Mouse (Mus musculus) macrophage (primary cell): ENCODE data around the gene Gm7714. TPM values are rescaled to one million over a fixed set of nuclear protein-coding genes. Genes with fewer than 3 reads are reported as not detected.
"Not testable (repeated sequence)": the region's sequence is repeated elsewhere in the genome, so short reads cannot be mapped to it uniquely, and the experiment has no call there.

Experiments used
- H3K27ac ChIP-seq: fragments of 350-480 bp; formaldehyde crosslinking; 2 replicates; pipeline ENCODE4 v1.9.0; 2021
- H3K36me3 ChIP-seq: fragments of 350-480 bp; formaldehyde crosslinking; 2 replicates; pipeline ENCODE4 v1.9.0; 2021; ENCODE audit errors: inconsistent target
- H3K4me3 ChIP-seq: fragments of 350-480 bp; formaldehyde crosslinking; 2 replicates; pipeline ENCODE4 v1.9.0; 2021; ENCODE audit errors: inconsistent target
- H3K79me2 ChIP-seq: fragments of 350-480 bp; formaldehyde crosslinking; 2 replicates; pipeline ENCODE4 v1.9.0; 2021; ENCODE audit errors: inconsistent target
- WGBS: methylation state at CpG from one replicate; pipeline ENCODE4 v1.1.7; 2026; ENCODE audit warnings: inconsistent platforms; ENCODE audit not compliant: missing documents; 5-methylcytosine and 5-hydroxymethylcytosine counted together
- polyA plus RNA-seq: library from polyadenylated mRNA; stranded (reverse); fragments of 250-400 nt; gene quantifications from 3 replicates; pipeline ENCODE4 v1.2.4, GENCODE M21; 2018; ENCODE audit warnings: inconsistent platforms
- total RNA-seq, 78 experiments: library from RNA; depleted of rRNA; stranded (reverse); fragments of 250-400 nt; gene quantifications; 1 replicate in 9 of 78; 2 replicates in 24 of 78; 3 replicates in 43 of 78; 4 replicates in 2 of 78; pipeline ENCODE4 v1.2.4; 2018; ENCODE audit warnings: inconsistent platforms in 56 of 78

Gm7714 gene
- total RNA-seq (2018; cell fraction: chromatin; rRNA removed) = not detected
- total RNA-seq (2018; cell fraction: cytosol; rRNA removed) = not detected
- total RNA-seq (2018; cell fraction: nucleus; rRNA removed) = not detected
- polyA plus RNA-seq = not detected in 3 replicates

GRCm38 (mm10) chr5:88268619-88269018 is at the start of gene Gm7714:
Gene Gm7714, plus strand, starts transcription at chr5:88268919.
- Histone ChIP-seq H3K36me3 (no peaks in the 10 kb centered on the region), H3K27ac (no peak within 1 kb of the TSS), H3K79me2 (no peaks in the 10 kb centered on the region), H3K4me3 (no peak within 1 kb of the TSS)
- 73% methylated on average over 1 of the region's 1 CpGs for WGBS

- 78% methylated on average over 1 of the region's 1 CpGs for WGBS
- Histone ChIP-seq H3K36me3 (no peaks in the 10 kb centered on the region), H3K4me3 (no peak overlapping the region), H3K27ac (no peak overlapping the region), H3K79me2 (no peaks in the 10 kb centered on the region)
Measured at GRCm38 (mm10) chr5:88256475-88256874, 12.2 kb upstream of the Gm7714 start.

- H3K27ac ChIP-seq, H3K36me3 ChIP-seq, H3K4me3 ChIP-seq, H3K79me2 ChIP-seq: not testable (repeated sequence)
- WGBS = 77% methylated on average over 3 of the region's 3 CpGs
Measured at GRCm38 (mm10) chr5:88311307-88311706, 42.6 kb downstream of the Gm7714 start.

GRCm38 (mm10) chr5:88317012-88317411 is 48.3 kb downstream of the Gm7714 start, which contains the start of gene Prol1:
Gene Prol1, plus strand, starts transcription at chr5:88317312.
- no peak within 1 kb of the TSS for H3K27ac ChIP-seq
- no peaks in the 10 kb centered on the region for H3K36me3 ChIP-seq
- 83% methylated on average over 1 of the region's 1 CpGs for WGBS
- no peaks in the 10 kb centered on the region for H3K79me2 ChIP-seq
- H3K4me3 ChIP-seq = no peak within 1 kb of the TSS

Other genes with a start within 250 kb of the Gm7714 start
- gene Smr2, start 182.4 kb upstream of the Gm7714 start, polyA plus RNA-seq = not detected in 3 replicates
- not detected in 3 replicates for gene Gm11116, start 157.4 kb upstream of the Gm7714 start, polyA plus RNA-seq
- not detected in 3 replicates for gene Gm11115, start 114.8 kb upstream of the Gm7714 start, polyA plus RNA-seq
- gene Prol1, start 48.4 kb downstream of the Gm7714 start, polyA plus RNA-seq = not detected in 3 replicates
- not detected in 3 replicates for gene Amtn, start 107.2 kb downstream of the Gm7714 start, polyA plus RNA-seq
- gene Ambn, start 187.1 kb downstream of the Gm7714 start, polyA plus RNA-seq = not detected in 3 replicates
- gene Enam, start 219.1 kb downstream of the Gm7714 start, polyA plus RNA-seq = not detected in 3 replicates